Mouse (Mus musculus) intestine, embryonic 16.5 days (tissue): ENCODE results near the gene Nfatc2. TPM values are rescaled to one million over a fixed set of nuclear protein-coding genes. Genes with fewer than 3 reads are reported as not detected.

Experiments
- ATAC-seq: fragments of 200-750 bp; cut with Nextera tagmentation; 2 replicates; pipeline ENCODE4 v1.8.0; 2017; ENCODE audit warnings: moderate TSS enrichment, moderate library complexity
- H3K27ac ChIP-seq: fragments of 300-500 bp; sonication (generic); 2 replicates; pipeline ENCODE4 v1.5.1; 2014; ENCODE audit warnings: mild to moderate bottlenecking, low read length
- H3K27me3 ChIP-seq: fragments of 300-500 bp; sonication (generic); replicated peaks from 2 replicates; pipeline ENCODE4 v1.6.1; 2014; ENCODE audit warnings: low read length, control low read depth, mixed read lengths; ENCODE audit not compliant: control insufficient read depth, insufficient read depth
- H3K36me3 ChIP-seq: fragments of 300-500 bp; sonication (generic); 2 replicates; pipeline ENCODE4 v1.6.1; 2014; ENCODE audit warnings: low read length, control low read depth; ENCODE audit not compliant: control insufficient read depth, insufficient read depth
- H3K4me1 ChIP-seq: fragments of 300-500 bp; sonication (generic); 2 replicates; pipeline ENCODE4 v1.6.1; 2014; ENCODE audit warnings: low read length, control low read depth, mixed read lengths; ENCODE audit not compliant: control insufficient read depth, insufficient read depth
- H3K4me2 ChIP-seq: fragments of 300-500 bp; sonication (generic); 2 replicates; pipeline ENCODE4 v1.6.1; 2014; ENCODE audit warnings: low read depth, low read length, control low read depth
- H3K4me3 ChIP-seq: fragments of 300-500 bp; sonication (generic); 2 replicates; pipeline ENCODE4 v1.5.1; 2014; ENCODE audit warnings: mild to moderate bottlenecking, low read length
- H3K9ac ChIP-seq: fragments of 300-500 bp; sonication (generic); 2 replicates; pipeline ENCODE4 v1.6.1; 2014; ENCODE audit warnings: low read depth, low read length
- H3K9me3 ChIP-seq: fragments of 300-500 bp; sonication (generic); 2 replicates; pipeline ENCODE4 v1.6.1; 2016; ENCODE audit warnings: low read length, control low read depth; ENCODE audit not compliant: control insufficient read depth
- WGBS: fragments of 180-500 bp; shearing (Covaris S2); extraction: QIAGEN DNeasy Blood & Tissue Kit; methylation state at CpG from one replicate; pipeline ENCODE4 v1.1.7; 2014; 5-methylcytosine and 5-hydroxymethylcytosine counted together
- polyA plus RNA-seq: library from polyadenylated mRNA; unstranded; fragments of >200 nt; fragmentation: Nextera tagmentation; extraction: Ambion mirVana; gene quantifications from 2 replicates; pipeline ENCODE4 v1.2.1, GENCODE M21; 2015

The Nfatc2 gene
- polyA plus RNA-seq, 1 experiment from 2014 or later = 1.6 TPM

DNA sequence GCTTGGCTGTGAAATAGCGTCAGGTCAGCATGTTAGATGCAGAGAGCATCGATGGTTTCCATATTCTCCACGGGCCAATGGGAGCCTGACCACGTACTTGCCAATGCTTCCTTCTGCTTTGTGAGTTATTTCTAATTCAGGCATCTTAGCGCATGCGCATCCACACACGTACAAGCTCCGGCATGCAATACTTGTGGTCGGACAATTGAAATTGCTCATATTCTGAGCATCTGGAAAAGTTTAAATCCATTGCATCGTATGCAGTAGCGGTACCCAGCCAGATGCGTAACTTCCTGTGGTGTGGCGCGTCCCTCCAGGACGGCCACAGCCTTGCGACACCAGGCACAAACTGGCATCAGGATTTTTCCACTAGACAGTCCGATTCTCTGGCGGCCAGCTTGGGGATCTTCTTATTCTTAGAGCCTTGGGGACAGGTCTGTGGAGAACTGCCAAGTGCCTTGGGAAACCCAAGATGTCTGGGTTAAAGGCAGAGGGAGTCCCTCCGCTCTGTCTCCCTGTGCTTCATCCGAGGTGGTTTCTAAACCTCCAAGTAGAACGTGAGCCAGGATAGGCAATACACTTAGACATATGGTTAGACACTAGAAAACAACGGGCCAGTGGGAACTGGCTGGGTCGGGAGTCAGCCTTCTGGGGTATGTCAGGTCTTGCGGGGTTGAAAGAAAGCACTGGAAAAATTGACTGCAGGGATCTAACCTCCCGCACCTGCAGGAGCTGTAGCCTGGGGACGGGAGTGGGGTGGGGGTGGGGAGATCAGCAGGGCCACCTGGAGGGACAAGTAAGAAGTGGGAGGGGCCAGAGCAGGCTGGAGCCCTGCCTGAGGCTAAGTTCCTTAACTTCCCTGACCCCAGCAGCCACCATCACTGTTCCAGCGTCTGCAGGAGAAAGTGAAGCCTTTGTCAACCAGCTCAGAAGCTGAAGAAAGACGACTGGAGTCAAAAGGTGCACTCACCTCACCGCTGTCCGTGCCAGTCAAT, 149.4 kb downstream of the Nfatc2 start:
- WGBS = 58% methylated on average over 30 of the region's 30 CpGs
- no peak overlapping the region for H3K27ac ChIP-seq
- no peaks in the 10 kb centered on the region for H3K9me3 ChIP-seq
- H3K9ac ChIP-seq = no peak overlapping the region
- H3K4me2 ChIP-seq = no peak overlapping the region
- no peaks in the 10 kb centered on the region for H3K36me3 ChIP-seq
- H3K4me1 ChIP-seq = peaks cover 13% of the 10 kb centered on the region
- H3K27me3 ChIP-seq = no peaks in the 10 kb centered on the region
- no peak overlapping the region for H3K4me3 ChIP-seq
- no peak for ATAC-seq

DNA sequence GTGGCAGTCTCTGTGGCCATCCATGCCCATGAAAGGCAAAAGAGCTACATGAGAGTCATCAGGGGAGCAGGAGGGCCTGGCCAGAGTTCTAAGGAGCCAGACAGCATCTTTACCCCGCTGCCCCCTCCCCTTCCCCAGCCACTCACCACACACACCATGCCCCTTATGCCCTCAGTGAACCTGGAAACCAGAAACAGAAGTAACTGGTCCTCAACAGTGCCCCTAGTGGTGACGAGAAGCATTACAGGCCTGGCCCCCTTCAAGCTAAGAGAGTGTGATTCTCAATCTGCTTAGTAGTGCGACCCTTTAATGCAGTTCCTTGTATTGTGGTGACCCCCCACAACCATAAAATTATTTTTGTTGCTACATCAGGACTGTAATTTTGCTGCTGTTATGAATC, 150.5 kb downstream of the Nfatc2 start:
- Histone ChIP-seq H3K27me3 (no peaks in the 10 kb centered on the region), H3K27ac (no peak overlapping the region), H3K9ac (no peak overlapping the region), H3K4me2 (no peak overlapping the region), H3K4me3 (no peak overlapping the region), H3K4me1 (peaks cover 13% of the 10 kb centered on the region), H3K36me3 (no peaks in the 10 kb centered on the region), H3K9me3 (no peaks in the 10 kb centered on the region)
- WGBS = 9% methylated on average over 3 of the region's 3 CpGs
- no peak for ATAC-seq

DNA sequence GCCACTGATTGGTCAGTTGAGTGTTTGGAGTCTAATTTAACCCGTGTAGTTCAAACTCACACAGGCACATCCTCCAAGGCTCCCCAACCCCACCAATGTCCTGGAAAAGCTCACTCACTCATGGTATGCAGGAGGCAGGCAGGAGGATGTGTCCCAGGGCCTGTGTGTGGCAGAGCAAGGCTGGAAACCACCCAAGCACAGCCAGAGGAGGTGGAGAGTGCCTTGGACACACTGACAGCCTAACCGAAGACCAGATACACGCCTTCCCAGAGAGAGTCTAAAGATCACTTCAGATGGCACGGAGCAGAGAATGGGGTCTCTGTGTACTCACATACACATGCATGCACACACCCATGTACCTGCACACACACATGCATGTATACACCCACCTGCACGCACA, 153.4 kb downstream of the Nfatc2 start:
- ATAC-seq = peak; percentile 30
- H3K27ac ChIP-seq = 0 out of 2 replicates have a peak overlapping the region, but pooled peaks have one; percentile 17

DNA sequence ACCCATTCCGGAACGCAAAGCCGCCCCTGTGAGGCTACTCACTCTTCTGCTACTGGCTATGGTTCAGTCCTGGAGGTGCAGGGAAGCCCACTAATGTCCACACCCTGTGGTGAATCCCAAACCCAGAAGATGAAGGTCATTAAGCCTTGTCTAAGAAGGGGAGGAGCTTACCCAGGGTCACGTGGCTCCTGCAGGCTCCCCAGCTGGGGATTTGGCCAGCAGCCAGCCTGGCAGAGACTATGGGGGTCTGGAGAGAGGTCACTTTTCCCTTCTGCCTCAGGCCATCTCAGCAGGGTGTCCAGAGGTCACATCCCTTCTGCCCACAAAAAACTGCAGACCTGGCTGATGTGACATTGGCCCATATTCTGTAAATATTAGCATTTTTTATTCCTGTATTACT, 153.9 kb downstream of the Nfatc2 start:
- no peak overlapping the region for H3K4me2 ChIP-seq
- no peak overlapping the region for H3K4me3 ChIP-seq
- no peaks in the 10 kb centered on the region for H3K36me3 ChIP-seq
- no peak overlapping the region for H3K9ac ChIP-seq
- WGBS = 18% methylated on average over 4 of the region's 4 CpGs
- no peaks in the 10 kb centered on the region for H3K27me3 ChIP-seq
- H3K4me1 ChIP-seq = peaks cover 13% of the 10 kb centered on the region
- 0 out of 2 replicates have a peak overlapping the region, but pooled peaks have one; percentile 17 for H3K27ac ChIP-seq
- peak; percentile 14 for ATAC-seq
- no peaks in the 10 kb centered on the region for H3K9me3 ChIP-seq

More for the DNA sequence above, 153.4 kb downstream of the Nfatc2 start:
- no peak overlapping the region for H3K4me3 ChIP-seq
- WGBS = 39% methylated on average over 5 of the region's 5 CpGs
- H3K4me1 ChIP-seq = peaks cover 13% of the 10 kb centered on the region
- H3K9ac ChIP-seq = no peak overlapping the region
- H3K36me3 ChIP-seq = no peaks in the 10 kb centered on the region
- H3K27me3 ChIP-seq = no peaks in the 10 kb centered on the region
- H3K9me3 ChIP-seq = no peaks in the 10 kb centered on the region
- H3K4me2 ChIP-seq = no peak overlapping the region

DNA sequence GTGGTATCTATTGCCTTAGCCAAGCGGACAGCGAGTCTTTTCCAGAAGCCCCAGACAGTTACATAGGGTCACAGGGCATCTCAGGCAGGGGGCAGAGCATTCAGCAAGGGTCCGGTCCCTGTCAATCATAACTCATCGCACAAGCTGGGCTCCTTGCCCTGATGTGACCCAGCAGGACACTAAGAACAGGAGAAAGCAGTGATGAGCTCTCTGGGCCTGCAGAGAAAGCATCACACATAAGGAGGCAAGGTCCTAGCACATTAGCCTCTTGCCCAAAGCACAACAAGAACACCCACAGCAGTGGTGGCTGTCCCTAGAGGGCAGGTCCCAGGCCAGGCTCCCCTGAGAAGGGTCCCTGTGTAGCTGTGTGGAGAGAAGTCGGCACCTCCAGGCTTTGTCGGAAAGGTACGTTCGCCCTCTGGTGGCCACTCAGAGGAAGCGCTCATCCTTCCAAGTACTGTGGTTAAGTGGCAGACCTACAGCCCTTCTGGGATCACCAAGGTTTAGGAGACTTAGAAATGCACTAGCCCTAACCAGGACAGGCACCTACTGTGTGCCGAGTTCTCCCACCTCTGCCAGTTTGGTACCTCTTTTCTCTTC, 156.1 kb downstream of the Nfatc2 start:
- WGBS = 37% methylated on average over 10 of the region's 10 CpGs
- no peak overlapping the region for H3K9ac ChIP-seq
- H3K4me1 ChIP-seq = peaks cover 13% of the 10 kb centered on the region
- H3K27me3 ChIP-seq = no peaks in the 10 kb centered on the region
- H3K36me3 ChIP-seq = no peaks in the 10 kb centered on the region
- no peak overlapping the region for H3K4me3 ChIP-seq
- H3K4me2 ChIP-seq = no peak overlapping the region
- H3K27ac ChIP-seq = no peak overlapping the region
- ATAC-seq = peak; percentile 51; the same call in 1 of the 2 replicates
- H3K9me3 ChIP-seq = 0 out of 2 replicates have a peak, but pooled peaks cover 10% of the 10 kb centered on the region

DNA sequence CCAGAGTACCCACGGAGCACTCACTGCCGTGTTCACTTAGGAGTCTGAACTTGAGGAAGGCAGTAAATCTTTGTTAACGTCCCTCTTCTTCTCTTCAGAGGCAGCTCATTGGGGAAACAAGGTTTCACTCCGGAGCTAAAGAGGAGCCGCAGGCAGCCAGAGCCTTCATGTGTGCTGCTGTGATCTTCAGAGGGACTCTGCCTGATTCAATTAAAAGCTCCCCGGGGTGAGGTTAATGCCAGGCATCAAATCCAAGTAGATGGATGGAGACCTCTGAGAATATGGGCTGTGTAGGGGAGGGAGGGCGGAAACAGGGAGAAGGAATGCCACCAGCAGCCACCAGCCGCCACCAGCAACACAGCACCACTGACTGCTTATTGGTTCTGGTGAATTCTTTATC, 157.3 kb downstream of the Nfatc2 start:
- 42% methylated on average over 8 of the region's 8 CpGs for whole genome bisulfite sequencing
- Histone ChIP-seq H3K36me3 (no peaks in the 10 kb centered on the region), H3K9me3 (0 out of 2 replicates have a peak, but pooled peaks cover 14% of the 10 kb centered on the region), H3K4me1 (peaks cover 13% of the 10 kb centered on the region), H3K4me3 (no peak overlapping the region), H3K9ac (no peak overlapping the region), H3K27me3 (no peaks in the 10 kb centered on the region), H3K27ac (no peak overlapping the region), H3K4me2 (no peak overlapping the region)
- ATAC-seq = no peak

DNA sequence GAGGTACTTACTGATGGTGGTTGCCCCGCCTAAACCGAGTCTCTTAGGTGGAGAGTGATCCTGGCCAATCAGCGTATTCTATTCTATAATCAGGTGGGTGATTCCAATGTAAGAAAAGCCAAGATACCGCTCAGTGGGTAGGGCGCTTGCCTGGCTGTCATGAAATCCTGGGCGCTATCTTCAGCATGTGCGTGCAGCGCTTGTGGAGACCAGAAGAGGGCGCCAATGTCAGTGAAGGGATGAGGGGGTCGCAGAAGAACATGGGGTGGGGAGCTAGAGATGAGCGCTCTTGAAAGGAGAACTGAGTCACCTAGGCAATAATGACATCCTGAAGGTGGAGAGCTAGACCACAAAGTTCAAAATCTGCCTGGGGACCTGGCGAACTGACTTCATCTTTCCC, 160.0 kb downstream of the Nfatc2 start:
- 0 out of 2 replicates have a peak, but pooled peaks cover 14% of the 10 kb centered on the region for H3K9me3 ChIP-seq
- no peak overlapping the region for H3K4me3 ChIP-seq
- peaks cover 7% of the 10 kb centered on the region; the same call in 1 of the 2 replicates for H3K4me1 ChIP-seq
- no peaks in the 10 kb centered on the region for H3K36me3 ChIP-seq
- 91% methylated on average over 12 of the region's 12 CpGs for WGBS
- no peak overlapping the region for H3K9ac ChIP-seq
- ATAC-seq = no peak
- no peak overlapping the region for H3K4me2 ChIP-seq
- H3K27ac ChIP-seq = no peak overlapping the region
- no peaks in the 10 kb centered on the region for H3K27me3 ChIP-seq

DNA sequence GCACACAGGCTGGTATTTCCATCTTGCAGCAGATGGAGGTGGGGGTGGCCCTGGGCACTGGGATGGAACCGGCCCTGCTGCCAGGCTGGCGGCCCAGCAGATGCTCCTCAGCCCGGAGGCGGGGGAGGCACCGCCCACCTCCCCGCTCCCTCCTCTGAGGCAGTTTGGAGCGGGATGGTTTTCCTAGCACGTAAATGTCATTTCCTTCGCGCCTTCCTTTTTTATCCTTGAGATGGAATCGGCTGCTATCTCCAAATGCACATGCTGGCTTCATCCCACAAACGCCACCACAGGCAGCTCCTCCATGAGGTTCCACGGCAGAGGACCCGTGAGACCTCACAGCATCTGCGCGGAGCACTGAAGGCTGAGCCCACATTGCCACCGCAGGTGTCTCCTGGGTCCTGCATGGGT, 160.5 kb downstream of the Nfatc2 start:
- H3K9me3 ChIP-seq = 0 out of 2 replicates have a peak, but pooled peaks cover 14% of the 10 kb centered on the region
- H3K27me3 ChIP-seq = no peaks in the 10 kb centered on the region
- H3K9ac ChIP-seq = no peak overlapping the region
- H3K27ac ChIP-seq = no peak overlapping the region
- no peak overlapping the region for H3K4me2 ChIP-seq
- no peak overlapping the region for H3K4me3 ChIP-seq
- no peak for ATAC-seq
- peaks cover 7% of the 10 kb centered on the region; the same call in 1 of the 2 replicates for H3K4me1 ChIP-seq
- 89% methylated on average over 17 of the region's 17 CpGs for WGBS
- H3K36me3 ChIP-seq = no peaks in the 10 kb centered on the region

DNA sequence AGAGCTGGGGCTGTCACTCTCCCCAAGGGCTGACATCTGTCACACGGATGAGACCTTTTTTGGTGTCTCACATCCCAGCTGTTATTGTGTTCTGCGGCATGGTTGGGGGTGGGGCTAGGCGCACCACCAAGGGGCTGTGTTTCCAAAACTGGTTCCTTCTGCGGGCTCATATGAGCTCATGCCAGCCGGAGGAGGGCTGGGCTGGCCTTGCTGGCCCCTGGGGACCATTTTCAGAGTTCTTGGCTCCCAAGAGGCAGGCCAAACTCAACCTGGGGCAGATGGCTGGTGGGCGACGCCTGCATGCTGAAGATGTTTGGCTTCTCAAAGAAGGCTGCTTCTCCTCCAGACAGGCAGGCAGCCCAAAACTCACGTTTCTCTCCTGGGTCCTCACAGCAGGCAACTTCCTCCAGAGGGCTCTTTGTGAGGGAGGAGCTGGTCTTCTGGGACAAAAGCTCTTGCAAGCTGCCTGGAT, 162.4 kb downstream of the Nfatc2 start:
- Histone ChIP-seq H3K4me3 (no peak overlapping the region), H3K27ac (no peak overlapping the region), H3K36me3 (no peaks in the 10 kb centered on the region), H3K9ac (peak overlapping the region; percentile 11; the same call in 1 of the 2 replicates), H3K9me3 (0 out of 2 replicates have a peak, but pooled peaks cover 14% of the 10 kb centered on the region), H3K4me1 (peaks cover 11% of the 10 kb centered on the region; the same call in 1 of the 2 replicates), H3K4me2 (no peak overlapping the region), H3K27me3 (no peaks in the 10 kb centered on the region)
- no peak for ATAC-seq
- WGBS = 44% methylated on average over 8 of the region's 8 CpGs
